ENCODE assay signal across 8 mouse cellular contexts in genomic region chr11:60454080-60454744, GRCm38 (mm10). TPM values are rescaled to one million over a fixed set of nuclear protein-coding genes. Genes with fewer than 3 reads are reported as not detected.
A peak's percentile ranks its signal among the peaks of the same experiment; 100 is the strongest.
DNase-seq lines count a peak whose midpoint lies in the region; ATAC-seq and TF ChIP-seq lines count a peak whose summit lies in the region.

Gene Drg2, plus strand, starts transcription at chr11:60454591.

- no peaks in the 10 kb centered on the region for H3K9me3 ChIP-seq in ES-E14 (ENCODE audit: control insufficient read depth, insufficient read depth, low read depth, low read length)
- H3K9me3 ChIP-seq in forebrain, embryonic 15.5 days: no peaks in the 10 kb centered on the region

- peak; percentile 92 for DNase-seq in ES-E14 (ENCODE audit: low read depth, low spot score)
- peak; percentile 84 for DNase-seq in cerebellum, adult 11-12 months
- DNase-seq in heart, postnatal 25 days (ENCODE audit: low spot score): peak; percentile 69
- DNase-seq in layer of hippocampus, adult 18-20 months (ENCODE audit: low spot score in 2 of 2): peak; percentile 83 to 90
- peak; percentile 88 for DNase-seq in lung, adult 2 months
- DNase-seq in thymus, adult 18-20 months: peak; percentile 74 to 79

- TF ChIP-seq POLR2A in lung, adult 2 months (IDR thresholded peaks at IDR 0.05; ENCODE audit: borderline replicate concordance, extremely low read depth, low read depth, low read length): peak; percentile 94; the same call in 1 of the 2 replicates

- peak; percentile 96 for ATAC-seq in forebrain, embryonic 15.5 days (replicated peaks)
- ATAC-seq in neutrophil, adult 5-6 weeks (ENCODE audit: extremely low read depth, insufficient number of reproducible peaks, low FRiP score, poor library complexity, severe bottlenecking): peak; percentile 95

- in situ Hi-C loops in ES-E14 (cut with MboI; ENCODE audit: low sequenced_read_pairs in 2 of 2, unreplicated experiment in 2 of 2): no loop called here

- H3K27me3 ChIP-seq in forebrain, embryonic 15.5 days: no peaks in the 10 kb centered on the region

- H3K4me2 ChIP-seq in forebrain, embryonic 15.5 days (replicated peaks): peak within 1 kb of the TSS; percentile 58

- H3K9ac ChIP-seq in ES-E14 (ENCODE audit: insufficient read depth, low read depth, low read length, poor library complexity, severe bottlenecking): peak within 1 kb of the TSS; percentile 91
- peak within 1 kb of the TSS; percentile 54 for H3K9ac ChIP-seq in forebrain, embryonic 15.5 days (replicated peaks)

- H3K36me3 ChIP-seq in ES-E14 (ENCODE audit: control insufficient read depth, insufficient read depth, low read length, poor library complexity, severe bottlenecking): peaks cover 24% of the 10 kb centered on the region
- H3K36me3 ChIP-seq in forebrain, embryonic 15.5 days: peaks cover 27% of the 10 kb centered on the region

- no peak within 1 kb of the TSS; the same call in 1 of the 2 replicates for H3K27ac ChIP-seq in ES-E14 (ENCODE audit: insufficient read depth, low read depth, low read length, poor library complexity, severe bottlenecking)
- H3K27ac ChIP-seq in forebrain, embryonic 15.5 days (replicated peaks): peak within 1 kb of the TSS; percentile 53

- WGBS in forebrain, embryonic 15.5 days: 4% methylated on average over 27 of the region's 27 CpGs
- 5% methylated on average over 27 of the region's 27 CpGs for WGBS in lung, adult 2 months

- peaks cover 0 to 3% of the 10 kb centered on the region in 2 experiments; a peak in 1 of 4 replicates for H3K4me1 ChIP-seq in ES-E14 (ENCODE audit: control insufficient read depth in 2 of 2, insufficient read depth in 2 of 2, low read length in 2 of 2, poor library complexity in 1 of 2)
- H3K4me1 ChIP-seq in forebrain, embryonic 15.5 days: peaks cover 18% of the 10 kb centered on the region
- peaks cover 9% of the 10 kb centered on the region for H3K4me1 ChIP-seq in lung, adult 2 months (ENCODE audit: control insufficient read depth, insufficient read depth, low read length)

- intact Hi-C loops in heart, postnatal 25 days (cut with DNase I): no loop called here

- peak within 1 kb of the TSS; percentile 83 to 89 for H3K4me3 ChIP-seq in ES-E14 (ENCODE audit: insufficient read depth in 1 of 2, low read depth in 1 of 2, low read length in 2 of 2, poor library complexity in 1 of 2, severe bottlenecking in 1 of 2)
- peak within 1 kb of the TSS; percentile 51 for H3K4me3 ChIP-seq in forebrain, embryonic 15.5 days
- peak within 1 kb of the TSS; percentile 76 for H3K4me3 ChIP-seq in lung, adult 2 months (replicated peaks; ENCODE audit: extremely low read depth, low read depth, low read length)

- no peak for TF ChIP-seq CTCF in lung, adult 2 months (IDR thresholded peaks at IDR 0.05; ENCODE audit: insufficient read depth, low read length)

TF ChIP-seq in ES-E14, 5 proteins besides CTCF, POLR2A, EP300 and RAD21:
- TF ChIP-seq CHD2 (IDR thresholded peaks at IDR 0.05; ENCODE audit: low read depth, low read length) (0 out of 2 replicates have a peak, but pooled peaks have one; percentile 49), HCFC1 (IDR thresholded peaks at IDR 0.05; ENCODE audit: borderline replicate concordance, insufficient read depth, low read length) (peak; percentile 90), ZC3H11A (IDR thresholded peaks at IDR 0.05; ENCODE audit: borderline replicate concordance, low read depth, low read length) (0 out of 2 replicates have a peak, but pooled peaks have one; percentile 4), ZNF384 (IDR thresholded peaks at IDR 0.05; ENCODE audit: low read depth, low read length) (no peak)

RNA-seq across cellular contexts. Expression of gene Drg2, which starts in this region (rescaled TPM):
- 84.4 and 96.7 TPM in 2 replicates for total RNA-seq in ES-E14 (2012; rRNA removed)
- polyA plus RNA-seq in forebrain, embryonic 15.5 days (2015; fragmentation: Nextera tagmentation; extraction: Ambion mirVana): 100 and 106 TPM in 2 replicates
- total RNA-seq in heart, postnatal 25 days (2021): 10 to 100 TPM; 29.3 to 30.9 TPM
- 10 to 100 TPM; 68.7 to 74.0 TPM for total RNA-seq in layer of hippocampus, adult 18-20 months (2021)
- polyA plus RNA-seq in lung, adult 2 months (2012; rRNA removed): 31.7 and 40.3 TPM in 2 replicates
- 29.7 and 31.2 TPM in 2 replicates for total RNA-seq in neutrophil, adult 5-6 weeks (2017)
